Mouse (Mus musculus) embryo, embryonic 11 days (tissue): Measurements from ENCODE around the gene Tmem177.

Source experiments
- DNase-seq: peaks from one replicate; pipeline ENCODE4 v3.0.0-alpha.2; 2015

The Tmem177 gene

GRCm38 (mm10) chr1:119886320-119886719 lies 26.7 kb downstream of the Tmem177 start:
- peak; percentile 22 for DNase-seq

GRCm38 (mm10) chr1:119884272-119884671 lies 28.7 kb downstream of the Tmem177 start:
- DNase-seq = no peak

- DNase-seq = no peak
These were observed 34.1 kb downstream of the Tmem177 start for GRCm38 (mm10) chr1:119878909-119879308.

GRCm38 (mm10) chr1:119877469-119877868 lies 35.5 kb downstream of the Tmem177 start:
- no peak for DNase-seq

- DNase-seq = peak; percentile 39
These were observed 44.4 kb downstream of the Tmem177 start for GRCm38 (mm10) chr1:119868395-119869161.

- no peak for DNase-seq
These were observed 45.7 kb downstream of the Tmem177 start for GRCm38 (mm10) chr1:119867300-119867699.

- DNase-seq = no peak
These were observed 47.7 kb downstream of the Tmem177 start for GRCm38 (mm10) chr1:119865311-119865710.

- no peak for DNase-seq
These were observed 49.3 kb downstream of the Tmem177 start for GRCm38 (mm10) chr1:119863507-119864296.

GRCm38 (mm10) chr1:119859566-119859965 lies 53.4 kb downstream of the Tmem177 start:
- DNase-seq = no peak
